Mouse (Mus musculus): ENCODE data around the gene Pgm2.

DNA sequence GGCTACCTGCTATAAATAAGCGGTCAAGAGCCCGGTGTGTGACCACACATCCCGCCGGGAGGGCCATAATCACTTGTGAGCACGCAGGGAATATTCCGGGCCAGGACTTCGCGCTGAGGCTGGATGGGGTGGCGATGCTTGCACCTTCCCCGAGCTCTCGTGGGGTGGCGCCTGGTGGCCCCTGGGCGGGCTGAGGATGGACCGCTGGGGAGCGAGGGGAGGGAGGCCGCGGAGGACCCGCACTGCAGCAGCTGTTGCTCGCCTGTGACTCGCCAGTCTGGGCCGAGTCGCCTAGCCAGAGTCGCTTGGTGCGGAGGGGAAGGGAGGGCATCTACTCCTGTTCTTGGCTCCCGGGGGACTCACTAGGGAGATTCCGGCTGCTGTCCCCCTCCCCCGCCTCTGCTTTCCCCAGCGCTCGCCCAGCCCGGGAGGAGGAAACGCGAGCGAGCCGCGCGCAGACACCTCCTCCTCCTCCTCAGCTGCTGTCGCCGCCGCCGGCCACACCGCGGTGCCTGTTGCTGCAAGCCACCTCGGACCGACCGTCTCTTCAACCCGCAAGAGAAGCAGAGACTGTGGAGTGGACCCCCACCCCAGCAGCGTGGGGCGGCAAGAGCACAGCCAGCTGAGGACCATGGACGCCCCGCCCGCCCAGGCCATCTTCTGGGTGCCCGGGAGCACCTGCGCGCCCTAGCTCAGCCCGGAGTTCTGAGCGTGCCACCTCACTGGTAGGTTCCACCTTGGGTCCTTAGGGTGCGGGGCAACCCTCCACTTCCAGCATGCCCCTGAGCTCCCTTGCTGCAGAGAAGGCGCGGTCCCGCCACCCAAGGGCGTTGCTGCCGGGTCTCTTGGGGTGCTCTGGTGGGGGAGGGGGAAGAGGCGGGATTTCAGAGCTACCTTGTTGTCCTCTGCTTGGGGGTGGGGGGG lies 67.3 kb downstream of the Pgm2 start:
- TF ChIP-seq CTCF (IDR thresholded peaks at IDR 0.05; ENCODE audit: extremely low read depth, insufficient read depth, low read length) (no peak), POLR2A (IDR thresholded peaks at IDR 0.05; ENCODE audit: extremely low read depth, insufficient read depth, low read length) (no peak)

Measured in cortical plate, adult 2 months (tissue).